Mouse (Mus musculus) midbrain, postnatal 0 days (tissue): ENCODE measurements around the gene Sertad2. TPM values are rescaled to one million over a fixed set of nuclear protein-coding genes. Genes with fewer than 3 reads are reported as not detected.

Source experiments
- ATAC-seq: fragments of 200-750 bp; cut with Nextera tagmentation; 2 replicates; pipeline ENCODE4 v1.8.0; 2017; ENCODE audit warnings: moderate number of reproducible peaks, mild to moderate bottlenecking, moderate TSS enrichment, moderate library complexity; ENCODE audit not compliant: low FRiP score
- DNase-seq: peaks from one replicate; pipeline ENCODE4 v3.0.0-alpha.2; 2015; ENCODE audit warnings: low spot score
- H3K27ac ChIP-seq: fragments of 300-500 bp; sonication (generic); 2 replicates; pipeline ENCODE4 v1.5.1; 2014; ENCODE audit warnings: low read depth, mild to moderate bottlenecking, low read length, mixed read lengths
- H3K27me3 ChIP-seq: fragments of 300-500 bp; sonication (generic); 2 replicates; pipeline ENCODE4 v1.6.1; 2014; ENCODE audit warnings: low read length, control low read depth, mixed read lengths; ENCODE audit not compliant: insufficient read depth
- H3K36me3 ChIP-seq: fragments of 300-500 bp; sonication (generic); 2 replicates; pipeline ENCODE4 v1.6.1; 2014; ENCODE audit warnings: low read length, control low read depth, mixed read lengths; ENCODE audit not compliant: insufficient read depth
- H3K4me1 ChIP-seq: fragments of 300-500 bp; sonication (generic); 2 replicates; pipeline ENCODE4 v1.6.1; 2014; ENCODE audit warnings: mild to moderate bottlenecking, control low read depth, antibody characterized with exemption, low read length, mixed read lengths; ENCODE audit not compliant: insufficient read depth
- H3K4me2 ChIP-seq: fragments of 300-500 bp; sonication (generic); 2 replicates; pipeline ENCODE4 v1.6.1; 2014; ENCODE audit warnings: low read depth, mild to moderate bottlenecking, low read length, mixed read lengths; ENCODE audit not compliant: poor library complexity, severe bottlenecking
- H3K4me3 ChIP-seq: fragments of 300-500 bp; sonication (generic); 2 replicates; pipeline ENCODE4 v1.5.1; 2014; ENCODE audit warnings: low read depth, mild to moderate bottlenecking, low read length, moderate library complexity
- H3K9ac ChIP-seq: fragments of 300-500 bp; sonication (generic); replicated peaks from 2 replicates; pipeline ENCODE4 v1.6.1; 2014; ENCODE audit warnings: mild to moderate bottlenecking, low read length, moderate library complexity, mixed read lengths; ENCODE audit not compliant: poor library complexity, severe bottlenecking
- H3K9me3 ChIP-seq: fragments of 300-500 bp; sonication (generic); 2 replicates; pipeline ENCODE4 v1.6.1; 2016; ENCODE audit warnings: low read length, control low read depth
- CTCF ChIP-seq: IDR thresholded peaks from 2 replicates; pipeline ENCODE4 v1.5.1; 2016; ENCODE audit warnings: antibody characterized with exemption, mild to moderate bottlenecking
- WGBS: fragments of 180-500 bp; shearing (Covaris S2); extraction: QIAGEN DNeasy Blood & Tissue Kit; methylation state at CpG from one replicate; pipeline ENCODE4 v1.1.7; 2014; 5-methylcytosine and 5-hydroxymethylcytosine counted together
- polyA plus RNA-seq: library from polyadenylated mRNA; unstranded; fragments of >200 nt; fragmentation: Nextera tagmentation; extraction: Ambion mirVana; gene quantifications from 2 replicates; pipeline ENCODE4 v1.2.1, GENCODE M21; 2015
- total RNA-seq: library from RNA; depleted of rRNA; stranded (reverse); fragments of >200 nt; gene quantifications from 2 replicates; pipeline ENCODE4 v1.2.3, GENCODE M21; 2014

Sertad2 gene
- total and polyA plus RNA-seq, 2 experiments from 2014 or later: 15.2 to 31.4 TPM

- WGBS: 70% methylated on average over 4 of the region's 4 CpGs
- peak; percentile 12 for DNase-seq
- no peak for TF ChIP-seq CTCF
Observed at GRCm38 (mm10) chr11:20514757-20515156, 28.3 kb upstream of the Sertad2 start.

GRCm38 (mm10) chr11:20521321-20521720 lies 21.7 kb upstream of the Sertad2 start:
- H3K27me3 ChIP-seq: no peaks in the 10 kb centered on the region
- WGBS: 90% methylated on average over 2 of the region's 2 CpGs
- H3K4me2 ChIP-seq: no peak overlapping the region
- no peak overlapping the region for H3K27ac ChIP-seq
- no peaks in the 10 kb centered on the region for H3K36me3 ChIP-seq
- ATAC-seq (no peak), DNase-seq (no peak)
- H3K4me1 ChIP-seq: no peaks in the 10 kb centered on the region
- H3K9me3 ChIP-seq: no peaks in the 10 kb centered on the region
- no peak overlapping the region for H3K4me3 ChIP-seq
- no peak overlapping the region for H3K9ac ChIP-seq
- no peak for TF ChIP-seq CTCF

More at GRCm38 (mm10) chr11:20514757-20515156, 28.3 kb upstream of the Sertad2 start:
- Histone ChIP-seq H3K9ac (no peak overlapping the region), H3K4me2 (no peak overlapping the region), H3K4me1 (no peaks in the 10 kb centered on the region), H3K27ac (no peak overlapping the region), H3K4me3 (no peak overlapping the region), H3K36me3 (no peaks in the 10 kb centered on the region), H3K27me3 (no peaks in the 10 kb centered on the region), H3K9me3 (no peaks in the 10 kb centered on the region)
- ATAC-seq: no peak

GRCm38 (mm10) chr11:20522750-20523149 lies 20.3 kb upstream of the Sertad2 start:
- TF ChIP-seq CTCF: no peak
- WGBS: 60% methylated on average over 4 of the region's 4 CpGs
- Histone ChIP-seq H3K36me3 (no peaks in the 10 kb centered on the region), H3K4me2 (no peak overlapping the region), H3K27ac (no peak overlapping the region), H3K4me3 (no peak overlapping the region), H3K9me3 (no peaks in the 10 kb centered on the region), H3K27me3 (no peaks in the 10 kb centered on the region), H3K4me1 (no peaks in the 10 kb centered on the region), H3K9ac (no peak overlapping the region)
- ATAC-seq (no peak), DNase-seq (no peak)

GRCm38 (mm10) chr11:20524435-20524834 lies 18.6 kb upstream of the Sertad2 start:
- no peak overlapping the region for H3K4me3 ChIP-seq
- no peaks in the 10 kb centered on the region for H3K36me3 ChIP-seq
- H3K27ac ChIP-seq: no peak overlapping the region
- TF ChIP-seq CTCF: no peak
- H3K4me2 ChIP-seq: no peak overlapping the region
- no peaks in the 10 kb centered on the region for H3K9me3 ChIP-seq
- no peak overlapping the region for H3K9ac ChIP-seq
- WGBS: 94% methylated on average over 1 of the region's 1 CpGs
- no peak for DNase-seq
- ATAC-seq: no peak
- H3K4me1 ChIP-seq: no peaks in the 10 kb centered on the region
- H3K27me3 ChIP-seq: no peaks in the 10 kb centered on the region

GRCm38 (mm10) chr11:20525909-20526308 lies 17.1 kb upstream of the Sertad2 start:
- no peak for TF ChIP-seq CTCF
- 79% methylated on average over 8 of the region's 8 CpGs for WGBS
- Histone ChIP-seq H3K4me3 (no peak overlapping the region), H3K9me3 (no peaks in the 10 kb centered on the region), H3K9ac (no peak overlapping the region), H3K27me3 (no peaks in the 10 kb centered on the region), H3K4me2 (no peak overlapping the region), H3K36me3 (no peaks in the 10 kb centered on the region), H3K27ac (no peak overlapping the region), H3K4me1 (no peaks in the 10 kb centered on the region)
- no peak for DNase-seq
- no peak for ATAC-seq

GRCm38 (mm10) chr11:20527901-20528300 lies 15.2 kb upstream of the Sertad2 start:
- ATAC-seq (no peak), DNase-seq (peak; percentile 46)
- no peaks in the 10 kb centered on the region for H3K36me3 ChIP-seq
- H3K4me2 ChIP-seq: no peak overlapping the region
- 89% methylated on average over 3 of the region's 3 CpGs for WGBS
- no peak overlapping the region for H3K4me3 ChIP-seq
- H3K27ac ChIP-seq: no peak overlapping the region
- H3K9me3 ChIP-seq: no peaks in the 10 kb centered on the region
- no peak for TF ChIP-seq CTCF
- H3K4me1 ChIP-seq: no peaks in the 10 kb centered on the region
- no peak overlapping the region for H3K9ac ChIP-seq
- no peaks in the 10 kb centered on the region for H3K27me3 ChIP-seq

GRCm38 (mm10) chr11:20531682-20531991 lies 11.4 kb upstream of the Sertad2 start:
- no peaks in the 10 kb centered on the region for H3K9me3 ChIP-seq
- ATAC-seq (peak; percentile 52; the same call in 1 of the 2 replicates), DNase-seq (no peak)
- no peaks in the 10 kb centered on the region for H3K27me3 ChIP-seq
- WGBS: 3% methylated on average over 1 of the region's 1 CpGs
- H3K9ac ChIP-seq: peak overlapping the region; percentile 77
- peak overlapping the region; percentile 73; the same call in 1 of the 2 replicates for H3K27ac ChIP-seq
- H3K4me2 ChIP-seq: peak overlapping the region; percentile 89
- no peak for TF ChIP-seq CTCF
- H3K4me3 ChIP-seq: peak overlapping the region; percentile 51
- no peaks in the 10 kb centered on the region for H3K4me1 ChIP-seq
- H3K36me3 ChIP-seq: no peaks in the 10 kb centered on the region
